ENCODE assay signal across 10 mouse cellular contexts in the genomic region with DNA sequence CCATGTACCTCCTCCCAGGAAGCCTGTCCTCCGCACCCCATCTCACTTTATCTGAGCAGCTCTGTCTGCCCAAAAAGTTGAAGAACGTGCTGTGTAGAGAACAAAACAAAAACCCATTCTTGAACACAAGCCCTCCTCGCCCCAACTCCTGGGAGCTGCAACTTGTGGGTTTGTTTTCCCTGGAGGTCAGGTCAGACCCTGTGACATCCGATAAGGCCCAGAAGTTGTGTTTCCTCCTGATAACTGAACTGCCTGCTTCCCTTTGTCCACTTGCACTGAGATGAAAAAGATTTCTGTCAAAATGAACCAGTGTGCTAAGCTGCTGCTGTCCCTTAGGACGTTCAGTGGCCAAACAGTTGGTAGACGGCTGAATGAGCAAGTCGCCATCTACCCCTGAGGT. TPM values are rescaled to one million over a fixed set of nuclear protein-coding genes. Genes with fewer than 3 reads are reported as not detected.
DNase-seq lines count a peak whose midpoint lies in the region; ATAC-seq and TF ChIP-seq lines count a peak whose summit lies in the region.
"Had no signal": no experiment of that assay in that cellular context is flagged by ENCODE, and none has a peak within 500 bp of the region (broad histone marks: within the 10 kb centered on the region; RNA-seq: fewer than 3 reads in every experiment).

No protein-coding gene starts in this region.

- no peak for TF ChIP-seq POLR2A in thymus, adult 2 months (IDR thresholded peaks at IDR 0.05; ENCODE audit: control insufficient read depth, extremely low read depth, insufficient read depth, low read length, poor library complexity)

- H3K27ac ChIP-seq in heart, embryonic 15.5 days: no peak overlapping the region
- no peak overlapping the region for H3K27ac ChIP-seq in embryonic facial prominence, embryonic 14.5 days (replicated peaks; ENCODE audit: low read depth, low read length)
- peak overlapping the region; percentile 59 for H3K27ac ChIP-seq in limb, embryonic 10.5 days
- no peak overlapping the region for H3K27ac ChIP-seq in midbrain, embryonic 14.5 days (replicated peaks; ENCODE audit: low read depth, low read length)
- H3K27ac ChIP-seq in thymus, adult 2 months (ENCODE audit: control insufficient read depth, insufficient read depth, low read length): no peak overlapping the region

- H3K4me1 ChIP-seq in heart, embryonic 15.5 days (replicated peaks): peaks cover 13% of the 10 kb centered on the region
- H3K4me1 ChIP-seq in embryonic facial prominence, embryonic 14.5 days (ENCODE audit: control insufficient read depth, insufficient read depth, low read length): peaks cover 13% of the 10 kb centered on the region
- H3K4me1 ChIP-seq in limb, embryonic 10.5 days: peaks cover 23% of the 10 kb centered on the region
- peaks cover 12% of the 10 kb centered on the region; the same call in 1 of the 2 replicates for H3K4me1 ChIP-seq in midbrain, embryonic 14.5 days (ENCODE audit: control insufficient read depth, insufficient read depth, low read length)
- peaks cover 15% of the 10 kb centered on the region for H3K4me1 ChIP-seq in thymus, adult 2 months (replicated peaks; ENCODE audit: control insufficient read depth, insufficient read depth, low read length)

- intact Hi-C loops in heart, postnatal 10 days (cut with DNase I): no loop called here
- intact Hi-C loops in gastrocnemius, postnatal 14 days (cut with DNase I; ENCODE audit: low total_unique reads): no loop called here

- no peaks in the 10 kb centered on the region for H3K36me3 ChIP-seq in heart, embryonic 15.5 days
- no peaks in the 10 kb centered on the region for H3K36me3 ChIP-seq in embryonic facial prominence, embryonic 14.5 days (ENCODE audit: control insufficient read depth, insufficient read depth, low read length)
- no peaks in the 10 kb centered on the region for H3K36me3 ChIP-seq in limb, embryonic 10.5 days
- H3K36me3 ChIP-seq in midbrain, embryonic 14.5 days (ENCODE audit: control insufficient read depth, insufficient read depth, low read length): no peaks in the 10 kb centered on the region
- no peaks in the 10 kb centered on the region for H3K36me3 ChIP-seq in thymus, adult 2 months (ENCODE audit: control insufficient read depth, insufficient read depth, low read length)

- no peak overlapping the region for H3K9ac ChIP-seq in heart, embryonic 15.5 days
- no peak overlapping the region for H3K9ac ChIP-seq in embryonic facial prominence, embryonic 14.5 days (ENCODE audit: low read depth, low read length)
- H3K9ac ChIP-seq in midbrain, embryonic 14.5 days (replicated peaks; ENCODE audit: low read length): peak overlapping the region; percentile 53; the same call in 1 of the 2 replicates

- TF ChIP-seq CTCF in thymus, adult 2 months (IDR thresholded peaks at IDR 0.05; ENCODE audit: borderline replicate concordance, control insufficient read depth, extremely low read depth, insufficient read depth, low read length, poor library complexity): no peak

- H3K27me3 ChIP-seq in heart, embryonic 15.5 days: peaks cover 29% of the 10 kb centered on the region
- H3K27me3 ChIP-seq in embryonic facial prominence, embryonic 14.5 days (replicated peaks; ENCODE audit: control insufficient read depth, insufficient read depth, low read length): peaks cover 23% of the 10 kb centered on the region
- peaks cover 51% of the 10 kb centered on the region for H3K27me3 ChIP-seq in limb, embryonic 10.5 days (ENCODE audit: low read depth, poor library complexity, severe bottlenecking)
- peaks cover 28% of the 10 kb centered on the region; the same call in 1 of the 2 replicates for H3K27me3 ChIP-seq in midbrain, embryonic 14.5 days (ENCODE audit: control insufficient read depth, insufficient read depth, low read length)
- H3K27me3 ChIP-seq in thymus, adult 2 months (ENCODE audit: control insufficient read depth, insufficient read depth, low read length): no peaks in the 10 kb centered on the region; the same call in 1 of the 2 replicates

- WGBS in heart, embryonic 15.5 days: 41% methylated on average over 7 of the region's 7 CpGs
- 42% methylated on average over 7 of the region's 7 CpGs for WGBS in embryonic facial prominence, embryonic 14.5 days
- 46% methylated on average over 7 of the region's 7 CpGs for WGBS in limb, embryonic 10.5 days
- 41% methylated on average over 7 of the region's 7 CpGs for WGBS in midbrain, embryonic 14.5 days
- 63% methylated on average over 7 of the region's 7 CpGs for WGBS in thymus, adult 2 months

- H3K4me2 ChIP-seq in heart, embryonic 15.5 days: peak overlapping the region; percentile 84
- peak overlapping the region; percentile 92 for H3K4me2 ChIP-seq in embryonic facial prominence, embryonic 14.5 days (ENCODE audit: low read depth, low read length)
- peak overlapping the region; percentile 72 for H3K4me2 ChIP-seq in midbrain, embryonic 14.5 days (ENCODE audit: low read length)

- H3K9me3 ChIP-seq in heart, embryonic 15.5 days (replicated peaks): no peaks in the 10 kb centered on the region
- no peaks in the 10 kb centered on the region for H3K9me3 ChIP-seq in embryonic facial prominence, embryonic 14.5 days (ENCODE audit: control insufficient read depth, low read length)
- H3K9me3 ChIP-seq in limb, embryonic 10.5 days (replicated peaks): no peaks in the 10 kb centered on the region
- peaks cover 7% of the 10 kb centered on the region for H3K9me3 ChIP-seq in midbrain, embryonic 14.5 days (ENCODE audit: control insufficient read depth, low read length)

- DNase-seq in heart, postnatal 10 days: no peak
- no peak for DNase-seq in embryonic facial prominence, embryonic 14.5 days (ENCODE audit: low spot score)
- DNase-seq in limb, embryonic 10.5 days (ENCODE audit: low spot score): no peak
- DNase-seq in midbrain, embryonic 14.5 days: no peak
- DNase-seq in gastrocnemius, postnatal 14 days: no peak
- DNase-seq in thymus, adult 2 months: no peak

- H3K4me3 ChIP-seq in heart, embryonic 15.5 days: peak overlapping the region; percentile 51
- no peak overlapping the region for H3K4me3 ChIP-seq in embryonic facial prominence, embryonic 14.5 days (ENCODE audit: low read depth, low read length)
- peak overlapping the region; percentile 59 for H3K4me3 ChIP-seq in limb, embryonic 10.5 days
- peak overlapping the region; percentile 41 for H3K4me3 ChIP-seq in midbrain, embryonic 14.5 days (replicated peaks; ENCODE audit: low read depth, low read length)
- H3K4me3 ChIP-seq in thymus, adult 2 months (ENCODE audit: control insufficient read depth, insufficient read depth, low read length): no peak overlapping the region

- no peak for ATAC-seq in heart, embryonic 15.5 days (replicated peaks; ENCODE audit: insufficient number of reproducible peaks, insufficient read depth, low FRiP score, low read depth)
- no peak for ATAC-seq in embryonic facial prominence, embryonic 14.5 days (ENCODE audit: low read depth)
- ATAC-seq in midbrain, embryonic 14.5 days (ENCODE audit: low FRiP score, low TSS enrichment): no peak
- ATAC-seq in activated CD4-positive, CD25-positive, alpha-beta regulatory T cell, adult 4 months: no peak

RNA-seq across cellular contexts. Expression of a gene that starts 0.9 kb away (rescaled TPM):
- polyA plus RNA-seq in heart, embryonic 15.5 days (2015; fragmentation: Nextera tagmentation; extraction: Ambion mirVana): 9.1 and 11.1 TPM in 2 replicates
- 1 to 10 TPM; 1.1 to 1.4 TPM for total RNA-seq in heart, postnatal 10 days (2021)
- 7.9 and 9.0 TPM in 2 replicates for polyA plus RNA-seq in embryonic facial prominence, embryonic 14.5 days (2014; fragmentation: Nextera tagmentation; extraction: Ambion mirVana)
- polyA plus RNA-seq in limb, embryonic 10.5 days (2016; fragmentation: Nextera tagmentation; extraction: Ambion mirVana): 7.5 and 9.7 TPM in 2 replicates
- polyA plus RNA-seq in midbrain, embryonic 14.5 days (2014; fragmentation: Nextera tagmentation; extraction: Ambion mirVana): 18.9 and 23.0 TPM in 2 replicates
- under 1 TPM; 0.16 to 0.21 TPM for total RNA-seq in gastrocnemius, postnatal 14 days (2021)
- polyA plus RNA-seq in thymus, adult 2 months (2012; rRNA removed): 0.93 and 1.0 TPM in 2 replicates
- 10 to 100 TPM; 12.6 to 19.8 TPM for polyA plus RNA-seq in activated CD4-positive, CD25-positive, alpha-beta regulatory T cell, adult 4 months (2017; shearing (Covaris generic))

RNA-seq across cellular contexts. Expression of a gene that starts 42.6 kb away (rescaled TPM):
- polyA plus RNA-seq in heart, embryonic 15.5 days (2015; fragmentation: Nextera tagmentation; extraction: Ambion mirVana): not detected in 2 replicates
- total RNA-seq in heart, postnatal 10 days (2021): not detected
- polyA plus RNA-seq in embryonic facial prominence, embryonic 14.5 days (2014; fragmentation: Nextera tagmentation; extraction: Ambion mirVana): 0.18 TPM in 1 of 2 replicates, not detected in the other
- not detected in 2 replicates for polyA plus RNA-seq in limb, embryonic 10.5 days (2016; fragmentation: Nextera tagmentation; extraction: Ambion mirVana)
- not detected in 2 replicates for polyA plus RNA-seq in midbrain, embryonic 14.5 days (2014; fragmentation: Nextera tagmentation; extraction: Ambion mirVana)
- total RNA-seq in gastrocnemius, postnatal 14 days (2021): not detected
- not detected in 2 replicates for polyA plus RNA-seq in thymus, adult 2 months (2012; rRNA removed)
- polyA plus RNA-seq in activated CD4-positive, CD25-positive, alpha-beta regulatory T cell, adult 4 months (2017; shearing (Covaris generic)): not detected
- polyA plus RNA-seq: limb, embryonic 11.5 days; small intestine, adult 2 months had no signal

Comparison
In these comparisons a context has a peak if more than half of its experiments do, and no peak if none do; other contexts are left out.
1. H3K4me3 ChIP-seq: peak in heart, embryonic 15.5 days (single experiment), limb, embryonic 10.5 days (single experiment) and midbrain, embryonic 14.5 days (single experiment); none in embryonic facial prominence, embryonic 14.5 days (single experiment) and thymus, adult 2 months (single experiment).
2. Peak in every context shown above with its lines, with median percentiles within 50 percentile points of each other: H3K4me2 ChIP-seq.